12 mouse cellular contexts compared by ENCODE assay signal in genomic region chr17:7260360-7260759, GRCm38 (mm10).
DNase-seq lines count a peak whose midpoint lies in the region; ATAC-seq lines count a peak whose summit lies in the region.
"Had no signal": no experiment of that assay in that cellular context is flagged by ENCODE, and none has a peak within 500 bp of the region (broad histone marks: within the 10 kb centered on the region; RNA-seq: fewer than 3 reads in every experiment).

No protein-coding gene starts in this region.

- ATAC-seq in forebrain, embryonic 14.5 days: no peak
- peak; percentile 69 for ATAC-seq in kidney, embryonic 16.5 days (ENCODE audit: low FRiP score, low TSS enrichment)
- ATAC-seq in intestine, embryonic 15.5 days: peak; percentile 77
- ATAC-seq in stomach, embryonic 14.5 days (ENCODE audit: insufficient number of reproducible peaks, insufficient read depth, low FRiP score, low read depth): peak; percentile 66
- ATAC-seq: forebrain, embryonic 16.5 days had no signal

- H3K27me3 ChIP-seq in forebrain, embryonic 10.5 days (ENCODE audit: poor library complexity, severe bottlenecking): no peaks in the 10 kb centered on the region
- no peaks in the 10 kb centered on the region for H3K27me3 ChIP-seq in forebrain, embryonic 14.5 days (replicated peaks; ENCODE audit: control insufficient read depth, insufficient read depth, low read length)
- no peaks in the 10 kb centered on the region for H3K27me3 ChIP-seq in kidney, embryonic 16.5 days (ENCODE audit: insufficient read depth, low read length)
- no peaks in the 10 kb centered on the region for H3K27me3 ChIP-seq in intestine, embryonic 15.5 days (replicated peaks)
- H3K27me3 ChIP-seq in stomach, embryonic 14.5 days (ENCODE audit: control insufficient read depth, insufficient read depth, low read length): no peaks in the 10 kb centered on the region

- peak overlapping the region; percentile 75; the same call in 1 of the 2 replicates for H3K27ac ChIP-seq in forebrain, embryonic 10.5 days
- H3K27ac ChIP-seq in forebrain, embryonic 14.5 days (ENCODE audit: low read depth, low read length): no peak overlapping the region
- H3K27ac ChIP-seq in kidney, embryonic 16.5 days (ENCODE audit: low read length): peak overlapping the region; percentile 23; the same call in 1 of the 2 replicates
- no peak overlapping the region for H3K27ac ChIP-seq in intestine, embryonic 15.5 days
- no peak overlapping the region for H3K27ac ChIP-seq in stomach, embryonic 14.5 days (ENCODE audit: low read length)

- no peak overlapping the region for H3K9ac ChIP-seq in forebrain, embryonic 14.5 days (ENCODE audit: low read length)
- 0 out of 2 replicates have a peak overlapping the region, but pooled peaks have one; percentile 22 for H3K9ac ChIP-seq in kidney, embryonic 16.5 days (replicated peaks; ENCODE audit: low read length)
- no peak overlapping the region for H3K9ac ChIP-seq in intestine, embryonic 15.5 days
- no peak overlapping the region for H3K9ac ChIP-seq in stomach, embryonic 14.5 days (replicated peaks; ENCODE audit: low read depth, low read length)

- DNase-seq in forebrain, embryonic 10.5 days (ENCODE audit: extremely low spot score, low spot score): no peak
- DNase-seq in forebrain, embryonic 14.5 days (ENCODE audit: low spot score): no peak
- no peak for DNase-seq in kidney, postnatal 14 days
- no peak for DNase-seq in layer of hippocampus, postnatal 10 days (ENCODE audit: low spot score in 2 of 2)
- DNase-seq in right cerebral cortex, adult 18-20 months: no peak
- DNase-seq: adrenal gland, adult 2 months; cerebellum, postnatal 25 days; gastrocnemius, postnatal 14 days had no signal

- no peak overlapping the region for H3K4me3 ChIP-seq in forebrain, embryonic 10.5 days
- H3K4me3 ChIP-seq in forebrain, embryonic 14.5 days (ENCODE audit: low read depth, low read length): no peak overlapping the region
- H3K4me3 ChIP-seq in kidney, embryonic 16.5 days (ENCODE audit: low read length): no peak overlapping the region
- H3K4me3 ChIP-seq in intestine, embryonic 15.5 days (replicated peaks): no peak overlapping the region
- H3K4me3 ChIP-seq in stomach, embryonic 14.5 days (ENCODE audit: low read depth, low read length): no peak overlapping the region

- peaks cover 29% of the 10 kb centered on the region for H3K4me1 ChIP-seq in forebrain, embryonic 10.5 days
- peaks cover 2% of the 10 kb centered on the region for H3K4me1 ChIP-seq in forebrain, embryonic 14.5 days (ENCODE audit: control insufficient read depth, insufficient read depth, low read length)
- H3K4me1 ChIP-seq in kidney, embryonic 16.5 days (ENCODE audit: insufficient read depth, low read length): peaks cover 57% of the 10 kb centered on the region
- peaks cover 28% of the 10 kb centered on the region for H3K4me1 ChIP-seq in intestine, embryonic 15.5 days (replicated peaks)
- H3K4me1 ChIP-seq in stomach, embryonic 14.5 days (ENCODE audit: control insufficient read depth, insufficient read depth, low read length): 0 out of 2 replicates have a peak, but pooled peaks cover 3% of the 10 kb centered on the region

- H3K9me3 ChIP-seq in forebrain, embryonic 10.5 days: no peaks in the 10 kb centered on the region
- no peaks in the 10 kb centered on the region for H3K9me3 ChIP-seq in forebrain, embryonic 14.5 days (replicated peaks; ENCODE audit: control insufficient read depth, low read length)
- no peaks in the 10 kb centered on the region for H3K9me3 ChIP-seq in kidney, embryonic 16.5 days (ENCODE audit: low read length)
- H3K9me3 ChIP-seq in intestine, embryonic 15.5 days: no peaks in the 10 kb centered on the region
- H3K9me3 ChIP-seq in stomach, embryonic 14.5 days (ENCODE audit: control insufficient read depth, low read depth, low read length): no peaks in the 10 kb centered on the region

- peaks cover 39% of the 10 kb centered on the region for H3K36me3 ChIP-seq in forebrain, embryonic 10.5 days (replicated peaks)
- no peaks in the 10 kb centered on the region for H3K36me3 ChIP-seq in forebrain, embryonic 14.5 days (ENCODE audit: control insufficient read depth, insufficient read depth, low read length)
- no peaks in the 10 kb centered on the region; the same call in 1 of the 2 replicates for H3K36me3 ChIP-seq in kidney, embryonic 16.5 days (ENCODE audit: insufficient read depth, low read length)
- no peaks in the 10 kb centered on the region for H3K36me3 ChIP-seq in intestine, embryonic 15.5 days
- no peaks in the 10 kb centered on the region for H3K36me3 ChIP-seq in stomach, embryonic 14.5 days (ENCODE audit: control insufficient read depth, insufficient read depth, low read length)

- H3K4me2 ChIP-seq in forebrain, embryonic 14.5 days (ENCODE audit: low read length): no peak overlapping the region
- H3K4me2 ChIP-seq in kidney, embryonic 16.5 days (replicated peaks; ENCODE audit: low read depth, low read length): no peak overlapping the region
- H3K4me2 ChIP-seq in intestine, embryonic 15.5 days (replicated peaks): 0 out of 2 replicates have a peak overlapping the region, but pooled peaks have one; percentile 7
- no peak overlapping the region for H3K4me2 ChIP-seq in stomach, embryonic 14.5 days (replicated peaks; ENCODE audit: low read depth, low read length)

- WGBS in forebrain, embryonic 10.5 days: 55% methylated on average over 10 of the region's 10 CpGs
- WGBS in forebrain, embryonic 14.5 days: 69% methylated on average over 10 of the region's 10 CpGs
- WGBS in kidney, embryonic 16.5 days: 8% methylated on average over 10 of the region's 10 CpGs
- 24% methylated on average over 10 of the region's 10 CpGs for WGBS in intestine, embryonic 15.5 days
- 21% methylated on average over 10 of the region's 10 CpGs for WGBS in stomach, embryonic 14.5 days

Comparison
In these comparisons a context has a peak if more than half of its experiments do, and no peak if none do; other contexts are left out.
1. H3K27ac ChIP-seq: peak in forebrain, embryonic 10.5 days (single experiment) and kidney, embryonic 16.5 days (single experiment); none in forebrain, embryonic 14.5 days (single experiment), intestine, embryonic 15.5 days (single experiment) and stomach, embryonic 14.5 days (single experiment).